Mouse (Mus musculus) embryonic fibroblast, embryonic 13.5 days (primary cell): ENCODE measurements around the gene Cacna1s.

Experiments
- CTCF ChIP-seq: IDR thresholded peaks from 2 replicates; pipeline ENCODE4 v1.5.1; 2011; ENCODE audit warnings: mild to moderate bottlenecking, control low read depth, low read length, moderate library complexity, borderline replicate concordance; ENCODE audit not compliant: insufficient read depth
- POLR2A ChIP-seq: IDR thresholded peaks from 2 replicates; pipeline ENCODE4 v1.6.1; 2011; ENCODE audit warnings: low read depth, mild to moderate bottlenecking, control low read depth, low read length, moderate library complexity

DNA sequence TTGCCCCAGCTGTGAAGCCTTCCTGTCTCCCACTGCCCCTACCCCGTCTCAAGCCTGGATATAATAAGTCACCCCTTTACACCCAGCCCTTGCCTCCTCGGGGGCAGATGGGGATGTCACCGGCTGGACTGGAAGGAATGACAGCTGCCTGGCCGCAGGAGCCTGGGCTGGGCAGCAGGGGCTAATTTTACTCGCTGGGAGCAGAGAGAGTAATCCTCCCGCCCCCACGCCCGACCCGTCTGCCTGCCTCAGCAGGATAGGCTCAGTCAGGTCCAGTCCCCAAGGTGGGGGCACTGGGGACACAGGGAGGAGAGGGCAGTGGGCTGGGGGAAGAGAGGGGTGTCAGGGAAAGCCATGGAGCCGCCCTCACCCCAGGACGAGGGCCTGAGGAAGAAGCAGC, at the start of gene Cacna1s:
- TF ChIP-seq POLR2A (no peak), CTCF (no peak)
